Mouse (Mus musculus) neural tube, embryonic 13.5 days (tissue): ENCODE data around the gene Mcf2. TPM values are rescaled to one million over a fixed set of nuclear protein-coding genes. Genes with fewer than 3 reads are reported as not detected.

ENCODE experiments used
- ATAC-seq: fragments of 200-750 bp; cut with Nextera tagmentation; 2 replicates; pipeline ENCODE4 v1.8.0; 2017; ENCODE audit warnings: low read depth, mild to moderate bottlenecking, moderate TSS enrichment, moderate library complexity
- H3K27ac ChIP-seq: fragments of 300-500 bp; sonication (generic); replicated peaks from 2 replicates; pipeline ENCODE4 v1.5.1; 2015; ENCODE audit warnings: moderate library complexity, mild to moderate bottlenecking, inconsistent platforms
- H3K27me3 ChIP-seq: fragments of 300-500 bp; sonication (generic); 2 replicates; pipeline ENCODE4 v1.6.1; 2015; ENCODE audit warnings: mild to moderate bottlenecking, inconsistent platforms
- H3K36me3 ChIP-seq: fragments of 300-500 bp; sonication (generic); 2 replicates; pipeline ENCODE4 v1.6.1; 2015; ENCODE audit warnings: mild to moderate bottlenecking, inconsistent platforms
- H3K4me1 ChIP-seq: fragments of 300-500 bp; sonication (generic); replicated peaks from 2 replicates; pipeline ENCODE4 v1.6.1; 2015; ENCODE audit warnings: inconsistent platforms
- H3K4me2 ChIP-seq: fragments of 300-500 bp; sonication (generic); 2 replicates; pipeline ENCODE4 v1.6.1; 2015; ENCODE audit warnings: inconsistent platforms, mild to moderate bottlenecking, moderate library complexity
- H3K4me3 ChIP-seq: fragments of 300-500 bp; sonication (generic); 2 replicates; pipeline ENCODE4 v1.5.1; 2015; ENCODE audit warnings: mild to moderate bottlenecking, inconsistent platforms
- H3K9ac ChIP-seq: fragments of 300-500 bp; sonication (generic); 2 replicates; pipeline ENCODE4 v1.6.1; 2015; ENCODE audit warnings: moderate library complexity, mild to moderate bottlenecking, inconsistent platforms
- H3K9me3 ChIP-seq: fragments of 300-500 bp; sonication (generic); 2 replicates; pipeline ENCODE4 v1.6.1; 2016; ENCODE audit warnings: inconsistent platforms
- WGBS: fragments of 180-500 bp; shearing (Covaris S2); methylation state at CpG from one replicate; pipeline ENCODE4 v1.1.7; 2015; 5-methylcytosine and 5-hydroxymethylcytosine counted together
- polyA plus RNA-seq: library from polyadenylated mRNA; unstranded; fragments of >200 nt; fragmentation: Nextera tagmentation; extraction: Ambion mirVana; gene quantifications from 2 replicates; pipeline ENCODE4 v1.2.1, GENCODE M21; 2015

Gene Mcf2
- 1.1 and 1.2 TPM in 2 replicates for polyA plus RNA-seq

GRCm38 (mm10) chrX:60178744-60179458 lies at the start of gene Mcf2:
Gene Mcf2, minus strand, starts transcription at chrX:60179089.
- no peaks in the 10 kb centered on the region for H3K36me3 ChIP-seq
- H3K9me3 ChIP-seq, result no peaks in the 10 kb centered on the region
- H3K27ac ChIP-seq, result no peak within 1 kb of the TSS
- ATAC-seq, result peak; percentile 78
- peaks cover 10% of the 10 kb centered on the region; the same call in 1 of the 2 replicates for H3K4me1 ChIP-seq
- H3K4me3 ChIP-seq, result peak within 1 kb of the TSS; percentile 44
- H3K27me3 ChIP-seq, result peaks cover 4% of the 10 kb centered on the region
- WGBS, result 17% methylated on average over 22 of the region's 28 CpGs
- peak within 1 kb of the TSS; percentile 77 for H3K4me2 ChIP-seq
- peak within 1 kb of the TSS; percentile 57 for H3K9ac ChIP-seq

GRCm38 (mm10) chrX:60187726-60188125 lies 8.8 kb upstream of the Mcf2 start:
- ATAC-seq, result no peak
- WGBS, result 29% methylated on average over 1 of the region's 1 CpGs
- Histone ChIP-seq H3K27me3 (no peaks in the 10 kb centered on the region), H3K9ac (no peak overlapping the region), H3K27ac (no peak overlapping the region), H3K4me2 (no peak overlapping the region), H3K9me3 (no peaks in the 10 kb centered on the region), H3K4me1 (no peaks in the 10 kb centered on the region), H3K4me3 (no peak overlapping the region), H3K36me3 (no peaks in the 10 kb centered on the region)

- no peak overlapping the region for H3K4me3 ChIP-seq
- 47% methylated on average over 3 of the region's 3 CpGs for WGBS
- ATAC-seq, result no peak
Measured at GRCm38 (mm10) chrX:60182611-60183010, 3.7 kb upstream of the Mcf2 start.

GRCm38 (mm10) chrX:60178025-60178743 lies 705 bp downstream of the Mcf2 start:
- WGBS, result 18% methylated on average over 18 of the region's 19 CpGs
- H3K36me3 ChIP-seq, result no peaks in the 10 kb centered on the region
- peaks cover 10% of the 10 kb centered on the region; the same call in 1 of the 2 replicates for H3K4me1 ChIP-seq
- no peaks in the 10 kb centered on the region for H3K9me3 ChIP-seq
- H3K9ac ChIP-seq, result peak overlapping the region; percentile 57
- no peak overlapping the region for H3K27ac ChIP-seq
- peaks cover 4% of the 10 kb centered on the region for H3K27me3 ChIP-seq
- ATAC-seq, result peak; percentile 63
- H3K4me2 ChIP-seq, result peak overlapping the region; percentile 77
- peak overlapping the region; percentile 44 for H3K4me3 ChIP-seq

More at GRCm38 (mm10) chrX:60182611-60183010, 3.7 kb upstream of the Mcf2 start:
- H3K9me3 ChIP-seq, result no peaks in the 10 kb centered on the region
- no peaks in the 10 kb centered on the region for H3K36me3 ChIP-seq
- H3K4me1 ChIP-seq, result peaks cover 10% of the 10 kb centered on the region; the same call in 1 of the 2 replicates
- H3K27me3 ChIP-seq, result no peaks in the 10 kb centered on the region
- H3K4me2 ChIP-seq, result no peak overlapping the region
- no peak overlapping the region for H3K27ac ChIP-seq
- no peak overlapping the region for H3K9ac ChIP-seq

GRCm38 (mm10) chrX:60170106-60170505 lies 8.8 kb downstream of the Mcf2 start:
- no peaks in the 10 kb centered on the region for H3K4me1 ChIP-seq
- ATAC-seq, result no peak
- H3K9ac ChIP-seq, result no peak overlapping the region
- no peak overlapping the region for H3K4me2 ChIP-seq
- 93% methylated on average over 5 of the region's 5 CpGs for WGBS
- no peaks in the 10 kb centered on the region for H3K36me3 ChIP-seq
- no peaks in the 10 kb centered on the region for H3K27me3 ChIP-seq
- H3K9me3 ChIP-seq, result no peaks in the 10 kb centered on the region
- H3K4me3 ChIP-seq, result no peak overlapping the region
- H3K27ac ChIP-seq, result no peak overlapping the region

- ATAC-seq, result no peak
- Histone ChIP-seq H3K27ac (no peak overlapping the region), H3K4me3 (no peak overlapping the region), H3K4me1 (no peaks in the 10 kb centered on the region), H3K4me2 (no peak overlapping the region), H3K36me3 (no peaks in the 10 kb centered on the region), H3K9ac (no peak overlapping the region), H3K9me3 (no peaks in the 10 kb centered on the region), H3K27me3 (no peaks in the 10 kb centered on the region)
- 80% methylated on average over 2 of the region's 2 CpGs for WGBS
Measured at GRCm38 (mm10) chrX:60169511-60169910, 9.4 kb downstream of the Mcf2 start.

- Histone ChIP-seq H3K4me1 (no peaks in the 10 kb centered on the region), H3K4me3 (no peak overlapping the region), H3K27ac (no peak overlapping the region), H3K9me3 (no peaks in the 10 kb centered on the region), H3K27me3 (no peaks in the 10 kb centered on the region), H3K36me3 (no peaks in the 10 kb centered on the region), H3K4me2 (no peak overlapping the region), H3K9ac (no peak overlapping the region)
- no peak for ATAC-seq
- 80% methylated on average over 2 of the region's 2 CpGs for WGBS
Measured at GRCm38 (mm10) chrX:60168796-60169195, 10.1 kb downstream of the Mcf2 start.

GRCm38 (mm10) chrX:60147268-60147974 lies 31.5 kb downstream of the Mcf2 start:
- Histone ChIP-seq H3K27ac (no peak overlapping the region), H3K27me3 (no peaks in the 10 kb centered on the region), H3K9ac (peak overlapping the region; percentile 58)

GRCm38 (mm10) chrX:60075359-60075758 lies 103.5 kb downstream of the Mcf2 start:
- Histone ChIP-seq H3K9me3 (no peaks in the 10 kb centered on the region), H3K4me2 (no peak overlapping the region), H3K4me3 (no peak overlapping the region), H3K27ac (no peak overlapping the region), H3K9ac (no peak overlapping the region), H3K27me3 (no peaks in the 10 kb centered on the region), H3K36me3 (no peaks in the 10 kb centered on the region), H3K4me1 (no peaks in the 10 kb centered on the region)
- no peak for ATAC-seq
- WGBS, result 59% methylated on average over 1 of the region's 1 CpGs

More at GRCm38 (mm10) chrX:60147268-60147974, 31.5 kb downstream of the Mcf2 start:
- ATAC-seq, result peak; percentile 61; the same call in 1 of the 2 replicates
- Histone ChIP-seq H3K4me2 (peak overlapping the region; percentile 48), H3K4me3 (peak overlapping the region; percentile 34), H3K4me1 (no peaks in the 10 kb centered on the region), H3K9me3 (no peaks in the 10 kb centered on the region), H3K36me3 (no peaks in the 10 kb centered on the region)
- WGBS, result 22% methylated on average over 13 of the region's 13 CpGs

GRCm38 (mm10) chrX:60055185-60055584 lies 123.7 kb downstream of the Mcf2 start:
- Histone ChIP-seq H3K4me1 (no peaks in the 10 kb centered on the region), H3K9me3 (no peaks in the 10 kb centered on the region), H3K36me3 (no peaks in the 10 kb centered on the region), H3K4me2 (no peak overlapping the region), H3K9ac (no peak overlapping the region), H3K4me3 (no peak overlapping the region), H3K27me3 (no peaks in the 10 kb centered on the region), H3K27ac (no peak overlapping the region)
- WGBS, result 86% methylated on average over 9 of the region's 9 CpGs
- no peak for ATAC-seq

- no peak overlapping the region for H3K4me3 ChIP-seq
- no peak overlapping the region for H3K27ac ChIP-seq
- H3K27me3 ChIP-seq, result no peaks in the 10 kb centered on the region
- no peaks in the 10 kb centered on the region for H3K36me3 ChIP-seq
- H3K4me2 ChIP-seq, result no peak overlapping the region
- H3K4me1 ChIP-seq, result no peaks in the 10 kb centered on the region
- no peak for ATAC-seq
- H3K9ac ChIP-seq, result no peak overlapping the region
- H3K9me3 ChIP-seq, result no peaks in the 10 kb centered on the region
- WGBS, result 84% methylated on average over 1 of the region's 1 CpGs
Measured at GRCm38 (mm10) chrX:60054745-60055144, 124.1 kb downstream of the Mcf2 start.

- no peak overlapping the region for H3K4me2 ChIP-seq
- H3K9me3 ChIP-seq, result no peaks in the 10 kb centered on the region
- WGBS, result 12% methylated on average over 3 of the region's 3 CpGs
- no peaks in the 10 kb centered on the region for H3K4me1 ChIP-seq
- no peak overlapping the region for H3K9ac ChIP-seq
- ATAC-seq, result no peak
- no peaks in the 10 kb centered on the region for H3K36me3 ChIP-seq
- H3K4me3 ChIP-seq, result no peak overlapping the region
- H3K27ac ChIP-seq, result no peak overlapping the region
- no peaks in the 10 kb centered on the region for H3K27me3 ChIP-seq
Measured at GRCm38 (mm10) chrX:60026654-60027053, 152.2 kb downstream of the Mcf2 start.
